Mouse (Mus musculus) heart, embryonic 13.5 days (tissue): ENCODE measurements around the gene Gpd2. TPM values are rescaled to one million over a fixed set of nuclear protein-coding genes. Genes with fewer than 3 reads are reported as not detected.

Source experiments
- ATAC-seq: fragments of 200-750 bp; cut with Nextera tagmentation; 2 replicates; pipeline ENCODE4 v1.8.0; 2017; ENCODE audit warnings: moderate TSS enrichment; ENCODE audit not compliant: insufficient number of reproducible peaks, low FRiP score, low TSS enrichment; ENCODE audit errors: extremely low read depth
- H3K27ac ChIP-seq: fragments of 300-500 bp; sonication (generic); replicated peaks from 2 replicates; pipeline ENCODE4 v1.5.1; 2015; ENCODE audit warnings: moderate library complexity, mild to moderate bottlenecking, inconsistent platforms
- H3K27me3 ChIP-seq: fragments of 300-500 bp; sonication (generic); replicated peaks from 2 replicates; pipeline ENCODE4 v1.6.1; 2015; ENCODE audit warnings: mild to moderate bottlenecking, inconsistent platforms
- H3K36me3 ChIP-seq: fragments of 300-500 bp; sonication (generic); 2 replicates; pipeline ENCODE4 v1.6.1; 2015; ENCODE audit warnings: mild to moderate bottlenecking, inconsistent platforms
- H3K4me1 ChIP-seq: fragments of 300-500 bp; sonication (generic); 2 replicates; pipeline ENCODE4 v1.6.1; 2015; ENCODE audit warnings: inconsistent platforms
- H3K4me2 ChIP-seq: fragments of 300-500 bp; sonication (generic); 2 replicates; pipeline ENCODE4 v1.6.1; 2015; ENCODE audit warnings: inconsistent platforms, mild to moderate bottlenecking, moderate library complexity
- H3K4me3 ChIP-seq: fragments of 300-500 bp; sonication (generic); 2 replicates; pipeline ENCODE4 v1.5.1; 2015; ENCODE audit warnings: moderate library complexity, mild to moderate bottlenecking, inconsistent platforms
- H3K9ac ChIP-seq: fragments of 300-500 bp; sonication (generic); 2 replicates; pipeline ENCODE4 v1.6.1; 2015; ENCODE audit warnings: inconsistent platforms, mild to moderate bottlenecking, moderate library complexity
- H3K9me3 ChIP-seq: fragments of 300-500 bp; sonication (generic); 2 replicates; pipeline ENCODE4 v1.6.1; 2016; ENCODE audit warnings: inconsistent platforms
- WGBS: fragments of 180-500 bp; shearing (Covaris S2); methylation state at CpG from one replicate; pipeline ENCODE4 v1.1.7; 2015; ENCODE audit warnings: mixed read lengths; 5-methylcytosine and 5-hydroxymethylcytosine counted together
- polyA plus RNA-seq: library from polyadenylated mRNA; unstranded; fragments of >200 nt; fragmentation: Nextera tagmentation; extraction: Ambion mirVana; gene quantifications from 2 replicates; pipeline ENCODE4 v1.2.1, GENCODE M21; 2015

The Gpd2 gene
- polyA plus RNA-seq, 1 experiment from 2014 or later = 11.9 TPM

- no peak for ATAC-seq
- no peak overlapping the region for H3K4me3 ChIP-seq
- H3K36me3 ChIP-seq = no peaks in the 10 kb centered on the region
- H3K4me2 ChIP-seq = no peak overlapping the region
- H3K27me3 ChIP-seq = no peaks in the 10 kb centered on the region
- WGBS = 78% methylated on average over 5 of the region's 5 CpGs
- no peak overlapping the region for H3K27ac ChIP-seq
- no peak overlapping the region for H3K9ac ChIP-seq
- no peaks in the 10 kb centered on the region for H3K9me3 ChIP-seq
- H3K4me1 ChIP-seq = no peaks in the 10 kb centered on the region
These were observed 6.0 kb upstream of the Gpd2 start for GRCm38 (mm10) chr2:57231432-57231831.

- Histone ChIP-seq H3K4me2 (no peak overlapping the region), H3K4me1 (peaks cover 6% of the 10 kb centered on the region), H3K27me3 (no peaks in the 10 kb centered on the region), H3K27ac (no peak overlapping the region), H3K9me3 (no peaks in the 10 kb centered on the region), H3K4me3 (no peak overlapping the region), H3K9ac (no peak overlapping the region), H3K36me3 (no peaks in the 10 kb centered on the region)
- 81% methylated on average over 8 of the region's 8 CpGs for WGBS
- no peak for ATAC-seq
These were observed 5.1 kb upstream of the Gpd2 start for GRCm38 (mm10) chr2:57232328-57232727.

GRCm38 (mm10) chr2:57236246-57236645 lies 1.2 kb upstream of the Gpd2 start:
- no peaks in the 10 kb centered on the region for H3K36me3 ChIP-seq
- H3K9ac ChIP-seq = no peak overlapping the region
- peaks cover 16% of the 10 kb centered on the region for H3K4me1 ChIP-seq
- ATAC-seq = no peak
- H3K27me3 ChIP-seq = no peaks in the 10 kb centered on the region
- H3K4me3 ChIP-seq = no peak overlapping the region
- 83% methylated on average over 2 of the region's 2 CpGs for WGBS
- no peak overlapping the region for H3K4me2 ChIP-seq
- no peak overlapping the region for H3K27ac ChIP-seq
- H3K9me3 ChIP-seq = no peaks in the 10 kb centered on the region

GRCm38 (mm10) chr2:57237026-57237425 lies 409 bp upstream of the Gpd2 start:
- no peaks in the 10 kb centered on the region for H3K36me3 ChIP-seq
- H3K9ac ChIP-seq = no peak overlapping the region
- H3K27me3 ChIP-seq = no peaks in the 10 kb centered on the region
- H3K27ac ChIP-seq = no peak overlapping the region
- no peak for ATAC-seq
- H3K9me3 ChIP-seq = no peaks in the 10 kb centered on the region
- H3K4me3 ChIP-seq = peak overlapping the region; percentile 67
- peak overlapping the region; percentile 92 for H3K4me2 ChIP-seq
- peaks cover 16% of the 10 kb centered on the region for H3K4me1 ChIP-seq
- WGBS = 51% methylated on average over 6 of the region's 6 CpGs

- Histone ChIP-seq H3K9me3 (no peaks in the 10 kb centered on the region), H3K4me3 (peak overlapping the region; percentile 67), H3K27ac (peak overlapping the region; percentile 60), H3K27me3 (no peaks in the 10 kb centered on the region), H3K4me2 (peak overlapping the region; percentile 92), H3K36me3 (no peaks in the 10 kb centered on the region), H3K4me1 (peaks cover 16% of the 10 kb centered on the region), H3K9ac (peak overlapping the region; percentile 92)
- ATAC-seq = peak; percentile 78
- under 1% methylated on average over 69 of the region's 69 CpGs for WGBS
These were observed 632 bp downstream of the Gpd2 start for GRCm38 (mm10) chr2:57237920-57238613.

GRCm38 (mm10) chr2:57238614-57239165 lies 1.3 kb downstream of the Gpd2 start:
- Histone ChIP-seq H3K4me3 (peak overlapping the region; percentile 67), H3K9me3 (no peaks in the 10 kb centered on the region), H3K36me3 (no peaks in the 10 kb centered on the region), H3K9ac (peak overlapping the region; percentile 92), H3K4me2 (peak overlapping the region; percentile 92), H3K27me3 (no peaks in the 10 kb centered on the region), H3K27ac (peak overlapping the region; percentile 60; the same call in 1 of the 2 replicates), H3K4me1 (peaks cover 16% of the 10 kb centered on the region)
- WGBS = 3% methylated on average over 17 of the region's 17 CpGs
- no peak for ATAC-seq

- Histone ChIP-seq H3K4me3 (peak overlapping the region; percentile 67), H3K36me3 (no peaks in the 10 kb centered on the region), H3K4me2 (peak overlapping the region; percentile 92), H3K27me3 (no peaks in the 10 kb centered on the region), H3K27ac (no peak overlapping the region), H3K4me1 (peaks cover 16% of the 10 kb centered on the region), H3K9ac (peak overlapping the region; percentile 92; the same call in 1 of the 2 replicates), H3K9me3 (no peaks in the 10 kb centered on the region)
- WGBS = 26% methylated on average over 2 of the region's 2 CpGs
- no peak for ATAC-seq
These were observed 1.9 kb downstream of the Gpd2 start for GRCm38 (mm10) chr2:57239356-57239755.

- peaks cover 3% of the 10 kb centered on the region; the same call in 1 of the 2 replicates for H3K4me1 ChIP-seq
- ATAC-seq = no peak
- WGBS = 71% methylated on average over 5 of the region's 5 CpGs
- no peak overlapping the region for H3K4me3 ChIP-seq
- H3K27ac ChIP-seq = no peak overlapping the region
- no peak overlapping the region for H3K9ac ChIP-seq
- no peaks in the 10 kb centered on the region for H3K36me3 ChIP-seq
- H3K27me3 ChIP-seq = no peaks in the 10 kb centered on the region
- no peaks in the 10 kb centered on the region for H3K9me3 ChIP-seq
- H3K4me2 ChIP-seq = no peak overlapping the region
These were observed 6.6 kb downstream of the Gpd2 start for GRCm38 (mm10) chr2:57243987-57244386.

GRCm38 (mm10) chr2:57245721-57246328 lies 8.4 kb downstream of the Gpd2 start:
- Histone ChIP-seq H3K9me3 (no peaks in the 10 kb centered on the region), H3K27me3 (no peaks in the 10 kb centered on the region)
- 88% methylated on average over 6 of the region's 6 CpGs for WGBS

GRCm38 (mm10) chr2:57250113-57250512 lies 12.7 kb downstream of the Gpd2 start:
- Histone ChIP-seq H3K27me3 (no peaks in the 10 kb centered on the region), H3K27ac (no peak overlapping the region), H3K9me3 (no peaks in the 10 kb centered on the region), H3K4me3 (no peak overlapping the region), H3K36me3 (no peaks in the 10 kb centered on the region), H3K4me2 (no peak overlapping the region), H3K9ac (no peak overlapping the region), H3K4me1 (peaks cover 12% of the 10 kb centered on the region)
- ATAC-seq = no peak
- 86% methylated on average over 3 of the region's 3 CpGs for WGBS

More at GRCm38 (mm10) chr2:57245721-57246328, 8.4 kb downstream of the Gpd2 start:
- no peak overlapping the region for H3K9ac ChIP-seq
- no peak overlapping the region for H3K4me2 ChIP-seq
- H3K27ac ChIP-seq = no peak overlapping the region
- H3K4me1 ChIP-seq = no peaks in the 10 kb centered on the region
- no peak for ATAC-seq
- H3K36me3 ChIP-seq = no peaks in the 10 kb centered on the region
- no peak overlapping the region for H3K4me3 ChIP-seq

GRCm38 (mm10) chr2:57251636-57252317 lies 14.3 kb downstream of the Gpd2 start:
- no peak overlapping the region for H3K27ac ChIP-seq
- H3K4me2 ChIP-seq = no peak overlapping the region
- H3K27me3 ChIP-seq = no peaks in the 10 kb centered on the region
- no peaks in the 10 kb centered on the region for H3K9me3 ChIP-seq
- no peaks in the 10 kb centered on the region for H3K36me3 ChIP-seq
- peaks cover 28% of the 10 kb centered on the region for H3K4me1 ChIP-seq
- ATAC-seq = no peak
- H3K9ac ChIP-seq = no peak overlapping the region
- WGBS = 82% methylated on average over 13 of the region's 13 CpGs
- H3K4me3 ChIP-seq = no peak overlapping the region
